ENCODE assay signal across 9 mouse cellular contexts in genomic region chr3:158559131-158559658, GRCm38 (mm10). TPM values are rescaled to one million over a fixed set of nuclear protein-coding genes. Genes with fewer than 3 reads are reported as not detected.
DNase-seq lines count a peak whose midpoint lies in the region; ATAC-seq lines count a peak whose summit lies in the region.
"Had no signal": no experiment of that assay in that cellular context is flagged by ENCODE, and none has a peak within 500 bp of the region (broad histone marks: within the 10 kb centered on the region; RNA-seq: fewer than 3 reads in every experiment).

No protein-coding gene starts in this region.

- DNase-seq in heart, embryonic 10.5 days (ENCODE audit: low spot score), result no peak
- no peak for DNase-seq in heart, adult 8-10 months (ENCODE audit: low spot score)
- peak; percentile 3 for DNase-seq in A20 (ENCODE audit: low read depth, low spot score)
- DNase-seq in midbrain, embryonic 10.5 days (ENCODE audit: low spot score), result no peak
- no peak for DNase-seq in Muller cell, postnatal 12 days (ENCODE audit: inconsistent ontology term)
- DNase-seq in right cerebral cortex, postnatal 14 days, result no peak
- DNase-seq: gastrocnemius, postnatal 25 days had no signal

- H3K9ac ChIP-seq in forebrain, embryonic 13.5 days, result peak overlapping the region; percentile 92
- H3K9ac ChIP-seq in liver, embryonic 12.5 days, result no peak overlapping the region

- H3K4me1 ChIP-seq in heart, embryonic 10.5 days, result peaks cover 18% of the 10 kb centered on the region
- H3K4me1 ChIP-seq in forebrain, embryonic 13.5 days, result peaks cover 21% of the 10 kb centered on the region
- H3K4me1 ChIP-seq in midbrain, embryonic 10.5 days, result peaks cover 33% of the 10 kb centered on the region
- no peaks in the 10 kb centered on the region; the same call in 1 of the 2 replicates for H3K4me1 ChIP-seq in liver, embryonic 12.5 days

- H3K4me2 ChIP-seq in forebrain, embryonic 13.5 days, result peak overlapping the region; percentile 83
- no peak overlapping the region for H3K4me2 ChIP-seq in liver, embryonic 12.5 days

- no peak for ATAC-seq in forebrain, embryonic 13.5 days
- no peak for ATAC-seq in liver, embryonic 12.5 days

- peaks cover 42% of the 10 kb centered on the region for H3K27me3 ChIP-seq in heart, embryonic 10.5 days (ENCODE audit: insufficient read depth, poor library complexity, severe bottlenecking)
- H3K27me3 ChIP-seq in forebrain, embryonic 13.5 days, result no peaks in the 10 kb centered on the region
- H3K27me3 ChIP-seq in midbrain, embryonic 10.5 days (ENCODE audit: low read depth, poor library complexity, severe bottlenecking), result peaks cover 55% of the 10 kb centered on the region
- peaks cover 39% of the 10 kb centered on the region for H3K27me3 ChIP-seq in liver, embryonic 12.5 days (replicated peaks)

- H3K9me3 ChIP-seq in heart, embryonic 10.5 days, result no peaks in the 10 kb centered on the region
- no peaks in the 10 kb centered on the region for H3K9me3 ChIP-seq in forebrain, embryonic 13.5 days (replicated peaks)
- H3K9me3 ChIP-seq in midbrain, embryonic 10.5 days (replicated peaks), result no peaks in the 10 kb centered on the region
- no peaks in the 10 kb centered on the region for H3K9me3 ChIP-seq in liver, embryonic 12.5 days (replicated peaks)

- 9% methylated on average over 5 of the region's 5 CpGs for WGBS in heart, embryonic 10.5 days
- WGBS in forebrain, embryonic 13.5 days, result 22% methylated on average over 5 of the region's 5 CpGs
- WGBS in midbrain, embryonic 10.5 days, result 24% methylated on average over 5 of the region's 5 CpGs
- 9% methylated on average over 5 of the region's 5 CpGs for WGBS in liver, embryonic 12.5 days (ENCODE audit: insufficient replicate concordance)

- H3K36me3 ChIP-seq in heart, embryonic 10.5 days, result no peaks in the 10 kb centered on the region
- H3K36me3 ChIP-seq in forebrain, embryonic 13.5 days (ENCODE audit: poor library complexity, severe bottlenecking), result no peaks in the 10 kb centered on the region
- H3K36me3 ChIP-seq in midbrain, embryonic 10.5 days, result no peaks in the 10 kb centered on the region
- H3K36me3 ChIP-seq in liver, embryonic 12.5 days, result no peaks in the 10 kb centered on the region

- no peak overlapping the region for H3K27ac ChIP-seq in heart, embryonic 10.5 days
- peak overlapping the region; percentile 92 for H3K27ac ChIP-seq in forebrain, embryonic 13.5 days
- H3K27ac ChIP-seq in midbrain, embryonic 10.5 days (replicated peaks), result no peak overlapping the region
- H3K27ac ChIP-seq in liver, embryonic 12.5 days, result no peak overlapping the region

- H3K4me3 ChIP-seq in heart, embryonic 10.5 days, result peak overlapping the region; percentile 42
- H3K4me3 ChIP-seq in forebrain, embryonic 13.5 days, result peak overlapping the region; percentile 79
- H3K4me3 ChIP-seq in midbrain, embryonic 10.5 days, result peak overlapping the region; percentile 80
- no peak overlapping the region for H3K4me3 ChIP-seq in liver, embryonic 12.5 days

RNA-seq across cellular contexts. Expression of gene Lrrc7, which starts 2.8 kb away (rescaled TPM):
- 0.02 and 0.03 TPM in 2 replicates for polyA plus RNA-seq in heart, embryonic 10.5 days (2016; fragmentation: Nextera tagmentation; extraction: Ambion mirVana)
- under 1 TPM in 1 of 4 experiments, not detected in 3; 0.06 TPM for total RNA-seq in heart, adult 8-10 months (2022)
- polyA plus RNA-seq in forebrain, embryonic 13.5 days (2015; fragmentation: Nextera tagmentation; extraction: Ambion mirVana), result 9.6 TPM in 2 replicates
- 0.31 and 0.62 TPM in 2 replicates for polyA plus RNA-seq in midbrain, embryonic 10.5 days (2016; fragmentation: Nextera tagmentation; extraction: Ambion mirVana)
- polyA plus RNA-seq in liver, embryonic 12.5 days (2016; fragmentation: Nextera tagmentation; extraction: Ambion mirVana), result 0.06 and 0.07 TPM in 2 replicates
- total RNA-seq: gastrocnemius, postnatal 25 days had no signal
